Comparison of ENCODE assay signal across 8 mouse cellular contexts in genomic region chr9:114639839-114640646, GRCm38 (mm10). TPM values are rescaled to one million over a fixed set of nuclear protein-coding genes. Genes with fewer than 3 reads are reported as not detected.
A peak's percentile ranks its signal among the peaks of the same experiment; 100 is the strongest.
DNase-seq lines count a peak whose midpoint lies in the region; ATAC-seq lines count a peak whose summit lies in the region.

TSS of gene Cnot10 (minus strand) at chr9:114640184.

- no peaks in the 10 kb centered on the region for H3K9me3 ChIP-seq in lung, embryonic 16.5 days (ENCODE audit: control insufficient read depth, low read length)

- H3K36me3 ChIP-seq in lung, embryonic 16.5 days (ENCODE audit: control insufficient read depth, insufficient read depth, low read length) = no peaks in the 10 kb centered on the region

- peak; percentile 99 for ATAC-seq in hematopoietic stem cell, adult 5-6 weeks (replicated peaks in 1 of 2; ENCODE audit: insufficient read depth in 1 of 2, low FRiP score in 2 of 2, low TSS enrichment in 1 of 2, low read depth in 1 of 2, poor library complexity in 2 of 2, severe bottlenecking in 2 of 2)
- peak; percentile 99 for ATAC-seq in lung, embryonic 16.5 days (ENCODE audit: low read depth)

- DNase-seq in MEL-GATA-1-ER (ENCODE audit: extremely low read depth, low read depth) = peak; percentile 94
- DNase-seq in cerebellum, adult 8-10 months = peak; percentile 95
- DNase-seq in forelimb bud, embryonic 11.5 days (ENCODE audit: low read depth, low spot score) = peak; percentile 98
- peak; percentile 88 for DNase-seq in layer of hippocampus, adult 9-10 months (ENCODE audit: low spot score)
- DNase-seq in ovary, postnatal 10 days (ENCODE audit: low spot score) = peak; percentile 97
- DNase-seq in thymus, postnatal 10 days (ENCODE audit: low spot score in 2 of 2) = peak; percentile 97 to 99

- H3K27ac ChIP-seq in lung, embryonic 16.5 days (ENCODE audit: low read length) = peak within 1 kb of the TSS; percentile 89

- peak within 1 kb of the TSS; percentile 93 for H3K4me2 ChIP-seq in lung, embryonic 16.5 days (ENCODE audit: low read depth, low read length)

- H3K27me3 ChIP-seq in lung, embryonic 16.5 days (ENCODE audit: control insufficient read depth, insufficient read depth, low read depth, low read length) = peaks cover 11% of the 10 kb centered on the region

- H3K9ac ChIP-seq in lung, embryonic 16.5 days (ENCODE audit: low read length) = peak within 1 kb of the TSS; percentile 90

- H3K4me3 ChIP-seq in lung, embryonic 16.5 days (ENCODE audit: low read length) = peak within 1 kb of the TSS; percentile 79

- H3K4me1 ChIP-seq in lung, embryonic 16.5 days (replicated peaks; ENCODE audit: control insufficient read depth, insufficient read depth, low read length) = peaks cover 11% of the 10 kb centered on the region

- 4% methylated on average over 51 of the region's 51 CpGs for WGBS in lung, embryonic 16.5 days

RNA-seq across cellular contexts. Expression of gene Cnot10, which starts in this region (rescaled TPM):
- total RNA-seq in hematopoietic stem cell, adult 5-6 weeks (2017) = 45.1 and 51.3 TPM in 2 replicates
- polyA plus RNA-seq in lung, embryonic 16.5 days (2015; fragmentation: Nextera tagmentation; extraction: Ambion mirVana) = 64.4 and 64.7 TPM in 2 replicates

Comparison
In these comparisons a context has a peak if more than half of its experiments do, and no peak if none do; other contexts are left out.
1. Peak in every context shown above with its lines: DNase-seq, ATAC-seq, H3K4me3 ChIP-seq and H3K27ac ChIP-seq.